Mouse (Mus musculus) kidney, adult 10 weeks (tissue): ENCODE results near the gene Ski. TPM values are rescaled to one million over a fixed set of nuclear protein-coding genes. Genes with fewer than 3 reads are reported as not detected.

Source experiments
- polyA plus RNA-seq: library from polyadenylated mRNA; stranded (reverse); fragments of 350-450 nt; fragmentation: Illumina TruSeq; extraction: RNeasy Lipid Tissue Mini Kit (QIAGEN cat#74804); gene quantifications from one replicate; pipeline ENCODE4 v1.2.3, GENCODE M21; 2014; ENCODE audit warnings: low read depth, low replicate concordance

The Ski gene
- 44.5 TPM for polyA plus RNA-seq

GRCm38 (mm10) chr4:155222552-155222840 is at the start of gene Ski:
Ski (minus strand) TSS chr4:155222592.

GRCm38 (mm10) chr4:155249648-155250351 is 27.4 kb upstream of the Ski start, which contains the start of gene Faap20:
Faap20 (plus strand) TSS chr4:155249802.

Other genes starting within 250 kb of the Ski start
- not detected for gene Plch2, start 165.8 kb downstream of the Ski start, polyA plus RNA-seq
- 3.3 TPM for gene Pex10, start 155.6 kb downstream of the Ski start, polyA plus RNA-seq
- gene Rer1, start 136.2 kb downstream of the Ski start, polyA plus RNA-seq: 312 TPM
- 0.85 TPM for gene Morn1, start 136.0 kb downstream of the Ski start, polyA plus RNA-seq
- gene Faap20, start 27.2 kb upstream of the Ski start, polyA plus RNA-seq: 0.49 TPM
- gene Prkcz, start 138.8 kb upstream of the Ski start, polyA plus RNA-seq: 11.6 TPM
- gene Gabrd, start 175.5 kb upstream of the Ski start, polyA plus RNA-seq: not detected
- gene Cfap74, start 186.6 kb upstream of the Ski start, polyA plus RNA-seq: 0.24 TPM
- not detected for gene Tmem52, start 246.5 kb upstream of the Ski start, polyA plus RNA-seq